Mouse (Mus musculus): ENCODE data around the gene Rbms3.

GRCm38 (mm10) chr9:116803292-116803731 lies 826.4 kb downstream of the Rbms3 start:
- no peak for TF ChIP-seq CTCF (IDR thresholded peaks at IDR 0.05; ENCODE audit: borderline replicate concordance, extremely low read depth, insufficient read depth, insufficient read length)
- TF ChIP-seq POLR2A (IDR thresholded peaks at IDR 0.05; ENCODE audit: borderline replicate concordance, extremely low read depth, insufficient read depth, insufficient read length, poor library complexity, severe bottlenecking): no peak

All from brain, embryonic 14.5 days (tissue).